Mouse (Mus musculus) megakaryocyte, embryonic 14.5 days (primary cell): ENCODE results near the gene Plcb4.

Source experiments
- FLI1 ChIP-seq: IDR thresholded peaks from 2 replicates; pipeline ENCODE4 v1.6.1; 2012; ENCODE audit warnings: low read length, inconsistent platforms, mixed read lengths
- GATA1 ChIP-seq: IDR thresholded peaks from 3 replicates; pipeline ENCODE4 v1.6.1; 2012; ENCODE audit warnings: mixed read lengths, low read length, inconsistent platforms, borderline replicate concordance

DNA sequence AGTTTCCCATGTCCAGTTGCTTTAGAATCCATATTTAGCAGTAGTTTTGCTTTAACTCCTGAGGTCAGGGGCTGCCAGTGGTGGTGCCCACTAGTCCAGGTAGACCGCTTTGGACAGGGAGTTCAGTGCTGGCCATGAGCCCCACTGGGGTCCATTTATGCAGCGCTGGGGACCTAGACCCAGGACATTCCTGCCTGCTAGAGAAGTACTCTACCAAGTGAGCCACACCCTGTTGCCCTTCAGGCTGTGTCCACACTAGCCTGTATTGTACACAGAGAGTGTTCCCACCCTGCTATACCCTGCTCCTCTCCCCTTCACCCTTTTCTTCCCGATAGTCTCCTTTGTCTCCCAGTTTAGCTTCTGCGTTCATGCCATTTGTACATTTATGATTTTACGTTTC is 28.8 kb downstream of the Plcb4 start:
- TF ChIP-seq GATA1 (no peak), FLI1 (no peak)
